Mouse (Mus musculus): Measurements from ENCODE around the gene Sfxn1. TPM values are rescaled to one million over a fixed set of nuclear protein-coding genes. Genes with fewer than 3 reads are reported as not detected.

Gene Sfxn1
- polyA plus RNA-seq, 1 experiment from 2014 or later: 81.9 TPM

DNA sequence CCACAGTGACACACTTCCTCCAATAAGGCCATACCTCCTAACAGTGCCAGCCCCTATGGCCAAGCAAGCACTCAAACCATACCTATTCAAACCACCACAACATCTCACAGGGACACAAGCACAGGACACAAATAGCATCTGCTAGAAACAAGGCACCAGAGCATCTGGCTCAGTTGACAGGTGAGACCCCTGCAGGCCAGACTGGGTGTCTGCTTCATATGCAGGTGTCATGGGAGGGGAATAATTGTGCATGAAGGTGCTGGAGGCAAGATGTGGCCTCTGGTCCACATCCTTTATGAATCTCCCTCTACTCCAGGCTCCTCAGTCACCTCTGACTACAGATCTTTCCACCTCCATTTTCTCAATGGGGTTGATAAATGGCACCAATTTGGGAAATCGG lies 80.8 kb downstream of the Sfxn1 start:
- H3K4me1 ChIP-seq: no peaks in the 10 kb centered on the region
- 85% methylated on average over 1 of the region's 1 CpGs for WGBS
- ATAC-seq (replicated peaks): no peak

DNA sequence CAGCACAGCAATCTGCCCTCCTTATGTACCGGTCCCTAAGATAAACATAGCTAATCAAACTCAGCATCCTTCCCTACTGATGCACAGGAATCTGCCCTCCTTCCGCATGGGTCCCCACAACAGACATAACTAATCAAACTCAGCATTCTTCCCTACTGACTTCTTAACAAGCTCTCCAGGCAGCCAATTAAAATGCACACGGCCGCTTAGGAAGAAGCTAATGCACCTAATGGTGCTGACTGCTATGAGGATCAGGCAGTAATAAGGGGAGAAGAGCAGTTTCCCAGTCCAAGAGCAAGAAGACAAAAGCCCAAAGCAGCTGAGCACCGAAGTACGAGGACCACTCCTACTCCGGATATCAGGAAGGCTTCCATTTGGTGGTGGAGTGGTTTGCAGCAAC lies 81.2 kb downstream of the Sfxn1 start:
- Histone ChIP-seq H3K4me3 (no peak overlapping the region), H3K4me2 (replicated peaks) (no peak overlapping the region), H3K4me1 (no peaks in the 10 kb centered on the region), H3K9me3 (no peaks in the 10 kb centered on the region), H3K27ac (replicated peaks) (no peak overlapping the region), H3K9ac (replicated peaks) (no peak overlapping the region), H3K36me3 (no peaks in the 10 kb centered on the region), H3K27me3 (no peaks in the 10 kb centered on the region)
- 41% methylated on average over 7 of the region's 7 CpGs for WGBS
- ATAC-seq (replicated peaks): no peak

More for the DNA sequence above, 80.8 kb downstream of the Sfxn1 start:
- Histone ChIP-seq H3K9ac (replicated peaks) (no peak overlapping the region), H3K4me2 (replicated peaks) (no peak overlapping the region), H3K4me3 (no peak overlapping the region), H3K27ac (replicated peaks) (no peak overlapping the region), H3K9me3 (no peaks in the 10 kb centered on the region), H3K27me3 (no peaks in the 10 kb centered on the region), H3K36me3 (no peaks in the 10 kb centered on the region)

DNA sequence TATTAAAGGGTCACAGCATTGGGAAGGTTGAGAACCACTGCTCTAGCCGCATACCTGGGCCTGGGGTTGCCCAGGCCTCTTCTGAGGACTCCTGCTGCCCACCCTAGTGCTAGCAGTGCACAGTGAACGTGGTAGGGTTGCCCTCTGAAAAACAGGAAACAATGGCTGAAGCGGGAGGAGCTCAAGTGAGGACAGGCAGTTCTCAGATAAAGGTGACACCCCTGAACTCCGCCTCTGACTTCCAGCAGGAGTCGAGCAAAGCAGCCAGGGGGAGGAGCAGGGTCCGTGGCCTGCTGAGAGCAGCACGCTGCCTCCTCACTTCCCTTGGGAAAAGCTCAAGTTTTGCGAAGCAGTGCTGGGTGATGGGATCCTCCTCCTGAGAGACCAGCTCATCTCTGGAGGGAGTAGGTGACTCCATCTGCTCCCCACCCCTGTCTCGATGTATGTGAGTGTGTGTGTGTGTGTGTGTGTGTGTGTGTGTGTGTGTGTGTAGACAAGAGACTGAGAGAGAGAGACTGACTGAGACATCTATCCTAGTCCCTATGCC lies 82.1 kb downstream of the Sfxn1 start:
- Histone ChIP-seq H3K27ac (replicated peaks) (no peak overlapping the region), H3K36me3 (no peaks in the 10 kb centered on the region), H3K27me3 (no peaks in the 10 kb centered on the region), H3K9me3 (no peaks in the 10 kb centered on the region), H3K4me2 (replicated peaks) (no peak overlapping the region), H3K9ac (replicated peaks) (no peak overlapping the region), H3K4me1 (peaks cover 4% of the 10 kb centered on the region), H3K4me3 (no peak overlapping the region)
- WGBS: 31% methylated on average over 9 of the region's 9 CpGs
- no peak for ATAC-seq (replicated peaks)

DNA sequence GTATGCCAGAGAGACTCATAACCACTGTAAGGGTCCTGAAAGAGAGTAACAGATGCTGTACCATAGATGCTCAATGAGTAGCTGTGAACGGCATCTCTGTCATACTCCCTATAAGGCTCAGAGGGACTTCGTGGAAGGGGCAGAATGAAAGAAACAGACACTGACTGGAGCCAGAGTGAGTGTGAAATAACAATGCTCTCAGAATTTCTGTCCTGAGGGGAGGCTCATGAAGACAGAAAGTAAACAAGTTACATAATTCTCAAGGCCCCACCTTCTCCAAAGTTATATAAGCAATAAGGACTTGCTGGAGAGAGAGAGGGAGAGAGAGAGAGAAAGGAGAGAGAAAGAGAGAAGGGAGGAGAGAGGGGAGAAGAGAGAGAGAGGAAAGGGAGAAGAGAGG lies 84.2 kb downstream of the Sfxn1 start:
- WGBS: 89% methylated on average over 2 of the region's 2 CpGs
- H3K4me3 ChIP-seq: no peak overlapping the region
- ATAC-seq (replicated peaks): no peak
- peaks cover 13% of the 10 kb centered on the region for H3K4me1 ChIP-seq
- no peak overlapping the region for H3K27ac ChIP-seq (replicated peaks)
- no peak overlapping the region for H3K9ac ChIP-seq (replicated peaks)
- no peaks in the 10 kb centered on the region for H3K9me3 ChIP-seq
- no peaks in the 10 kb centered on the region for H3K36me3 ChIP-seq
- H3K4me2 ChIP-seq (replicated peaks): no peak overlapping the region
- H3K27me3 ChIP-seq: no peaks in the 10 kb centered on the region

Other genes starting within 250 kb of the Sfxn1 start
- 10.1 and 12.3 TPM in 2 replicates for gene Drd1, start 16.2 kb upstream of the Sfxn1 start, polyA plus RNA-seq (2015; fragmentation: Nextera tagmentation; extraction: Ambion mirVana)
- 0.33 and 0.42 TPM in 2 replicates for gene Hrh2, start 120.3 kb downstream of the Sfxn1 start, polyA plus RNA-seq (2015; fragmentation: Nextera tagmentation; extraction: Ambion mirVana)